Mouse (Mus musculus): ENCODE measurements around the gene Lhx1. TPM values are rescaled to one million over a fixed set of nuclear protein-coding genes. Genes with fewer than 3 reads are reported as not detected.
A peak's percentile ranks its signal among the peaks of the same experiment; 100 is the strongest.

Lhx1 gene
- polyA plus RNA-seq, 1 experiment from 2014 or later: 10.9 TPM

DNA sequence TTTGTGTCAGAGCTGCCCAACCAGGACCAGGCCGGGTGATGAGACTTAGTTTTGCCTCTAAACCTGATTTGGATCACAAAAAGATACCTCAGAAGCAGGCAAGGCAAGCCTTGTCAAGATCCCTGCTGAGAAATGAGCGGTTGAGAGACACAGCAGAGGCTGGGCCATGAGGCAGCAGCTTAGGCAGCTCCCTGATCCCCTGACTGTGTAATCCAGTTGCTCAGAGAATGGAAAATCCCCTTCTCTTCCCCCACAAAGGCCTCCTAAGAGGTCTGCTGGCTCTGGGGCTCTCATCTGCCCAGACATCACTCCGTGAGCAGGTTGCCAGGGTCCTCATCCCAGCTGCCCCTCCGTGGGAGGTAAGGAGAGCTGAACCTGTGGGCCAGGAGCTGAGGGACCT, 14.6 kb upstream of the Lhx1 start:
- no peak overlapping the region for H3K4me2 ChIP-seq (ENCODE audit: low read depth, low read length, severe bottlenecking)
- H3K36me3 ChIP-seq (ENCODE audit: control insufficient read depth, insufficient read depth, low read length): no peaks in the 10 kb centered on the region
- ATAC-seq (replicated peaks; ENCODE audit: low FRiP score) (no peak), DNase-seq (ENCODE audit: low spot score) (peak; percentile 40)
- no peak overlapping the region for H3K9ac ChIP-seq (ENCODE audit: low read length)
- no peak overlapping the region for H3K4me3 ChIP-seq (ENCODE audit: low read depth, low read length)
- no peak overlapping the region for H3K27ac ChIP-seq (ENCODE audit: low read depth, low read length)
- H3K9me3 ChIP-seq (ENCODE audit: control insufficient read depth, low read length): no peaks in the 10 kb centered on the region
- H3K4me1 ChIP-seq (replicated peaks; ENCODE audit: control insufficient read depth, insufficient read depth, low read length): 0 out of 2 replicates have a peak, but pooled peaks cover 2% of the 10 kb centered on the region
- WGBS: 2% methylated on average over 4 of the region's 4 CpGs
- H3K27me3 ChIP-seq (ENCODE audit: control insufficient read depth, insufficient read depth, low read length): peaks cover 10% of the 10 kb centered on the region

DNA sequence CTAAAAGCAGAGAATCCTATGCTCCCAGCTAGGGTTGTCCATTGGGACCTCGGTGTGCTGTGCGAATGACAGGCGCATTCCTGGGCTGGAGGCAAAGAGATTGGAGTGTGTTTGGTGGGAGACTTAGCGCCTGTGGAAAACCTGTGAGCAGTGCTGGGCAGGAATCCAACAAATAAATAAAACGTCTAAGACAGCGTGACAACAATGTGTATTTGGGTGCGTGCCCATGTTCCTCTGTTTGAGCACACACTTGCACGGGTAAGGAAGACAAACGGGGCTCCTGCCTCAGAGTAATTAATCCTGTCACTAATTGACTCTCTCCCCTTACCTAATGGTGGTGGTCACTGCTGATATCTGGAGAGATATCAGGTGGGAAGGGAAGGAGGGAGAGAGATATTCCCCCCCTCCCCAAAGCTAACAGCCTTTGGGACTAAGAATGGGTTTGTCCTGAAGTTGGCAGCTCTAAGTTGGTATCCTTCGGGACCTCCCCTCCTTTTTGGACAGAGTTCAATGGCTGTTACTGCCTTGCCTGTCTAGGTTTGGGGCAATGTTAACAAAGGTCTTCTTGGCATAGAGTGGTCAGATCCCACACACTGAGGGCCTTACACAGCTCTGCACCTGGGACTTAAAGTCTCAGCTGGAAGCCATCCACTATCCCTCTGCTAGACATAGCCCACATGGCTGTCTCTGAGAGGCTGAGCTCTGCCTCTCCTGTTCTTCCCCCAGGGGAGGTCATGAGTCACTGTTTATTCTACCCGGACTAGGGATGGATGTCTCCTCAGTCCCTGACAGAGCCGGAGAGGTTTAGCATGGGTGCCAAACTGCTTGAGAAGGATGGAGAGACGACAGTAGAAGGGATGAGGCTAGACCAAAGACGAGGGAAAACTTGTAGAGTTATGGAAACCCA, 4.7 kb upstream of the Lhx1 start:
- no peak overlapping the region for H3K4me3 ChIP-seq (ENCODE audit: low read depth, low read length)
- DNase-seq (ENCODE audit: low spot score): no peak
- no peaks in the 10 kb centered on the region for H3K9me3 ChIP-seq (ENCODE audit: control insufficient read depth, low read length)
- 12% methylated on average over 14 of the region's 14 CpGs for WGBS
- H3K4me1 ChIP-seq (replicated peaks; ENCODE audit: control insufficient read depth, insufficient read depth, low read length): peaks cover 10% of the 10 kb centered on the region; the same call in 1 of the 2 replicates
- H3K9ac ChIP-seq (ENCODE audit: low read length): no peak overlapping the region
- no peak overlapping the region for H3K27ac ChIP-seq (ENCODE audit: low read depth, low read length)
- H3K27me3 ChIP-seq (ENCODE audit: control insufficient read depth, insufficient read depth, low read length): peaks cover 85% of the 10 kb centered on the region
- no peak overlapping the region for H3K4me2 ChIP-seq (ENCODE audit: low read depth, low read length, severe bottlenecking)
- H3K36me3 ChIP-seq (ENCODE audit: control insufficient read depth, insufficient read depth, low read length): no peaks in the 10 kb centered on the region
- no peak for ATAC-seq (replicated peaks; ENCODE audit: low FRiP score)

DNA sequence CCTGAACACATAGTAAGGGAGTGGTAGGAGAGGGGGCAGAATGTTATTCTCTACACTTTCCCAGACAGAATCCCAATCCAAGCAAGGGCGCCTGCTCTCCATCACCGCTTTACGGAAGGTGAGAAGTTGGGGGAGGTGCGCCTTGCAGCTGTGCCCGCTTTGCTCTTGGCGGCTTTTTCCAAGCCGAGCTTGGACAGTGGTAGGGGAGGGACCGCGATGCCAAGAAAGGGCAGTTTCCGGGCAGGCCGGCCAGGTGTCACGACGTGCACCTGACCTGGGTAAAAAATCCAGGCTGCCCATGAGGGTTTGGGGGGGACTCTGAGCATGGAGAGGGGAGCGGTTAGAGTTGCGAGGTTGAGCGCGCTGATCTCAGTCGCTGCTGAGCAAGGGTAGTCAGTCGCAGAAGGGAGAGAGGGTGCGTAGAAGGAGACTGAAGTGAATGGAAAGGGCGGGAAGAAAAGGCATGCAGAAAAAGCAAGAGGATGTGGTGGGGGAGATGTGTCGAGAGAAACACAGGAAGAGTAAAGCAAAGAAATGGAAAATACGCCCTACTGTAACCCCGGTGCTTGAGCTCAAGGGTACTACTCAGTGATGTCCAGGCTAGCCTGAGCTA, 3.9 kb upstream of the Lhx1 start:
- Histone ChIP-seq H3K36me3 (ENCODE audit: control insufficient read depth, insufficient read depth, low read length) (no peaks in the 10 kb centered on the region), H3K9ac (ENCODE audit: low read length) (no peak overlapping the region), H3K9me3 (ENCODE audit: control insufficient read depth, low read length) (no peaks in the 10 kb centered on the region), H3K27me3 (ENCODE audit: control insufficient read depth, insufficient read depth, low read length) (peaks cover 90% of the 10 kb centered on the region), H3K4me2 (ENCODE audit: low read depth, low read length, severe bottlenecking) (peak overlapping the region; percentile 40; the same call in 1 of the 2 replicates), H3K27ac (ENCODE audit: low read depth, low read length) (no peak overlapping the region), H3K4me3 (ENCODE audit: low read depth, low read length) (no peak overlapping the region), H3K4me1 (replicated peaks; ENCODE audit: control insufficient read depth, insufficient read depth, low read length) (peaks cover 15% of the 10 kb centered on the region; the same call in 1 of the 2 replicates)
- ATAC-seq (replicated peaks; ENCODE audit: low FRiP score) (no peak), DNase-seq (ENCODE audit: low spot score) (no peak)
- WGBS: 0% methylated on average over 24 of the region's 24 CpGs

DNA sequence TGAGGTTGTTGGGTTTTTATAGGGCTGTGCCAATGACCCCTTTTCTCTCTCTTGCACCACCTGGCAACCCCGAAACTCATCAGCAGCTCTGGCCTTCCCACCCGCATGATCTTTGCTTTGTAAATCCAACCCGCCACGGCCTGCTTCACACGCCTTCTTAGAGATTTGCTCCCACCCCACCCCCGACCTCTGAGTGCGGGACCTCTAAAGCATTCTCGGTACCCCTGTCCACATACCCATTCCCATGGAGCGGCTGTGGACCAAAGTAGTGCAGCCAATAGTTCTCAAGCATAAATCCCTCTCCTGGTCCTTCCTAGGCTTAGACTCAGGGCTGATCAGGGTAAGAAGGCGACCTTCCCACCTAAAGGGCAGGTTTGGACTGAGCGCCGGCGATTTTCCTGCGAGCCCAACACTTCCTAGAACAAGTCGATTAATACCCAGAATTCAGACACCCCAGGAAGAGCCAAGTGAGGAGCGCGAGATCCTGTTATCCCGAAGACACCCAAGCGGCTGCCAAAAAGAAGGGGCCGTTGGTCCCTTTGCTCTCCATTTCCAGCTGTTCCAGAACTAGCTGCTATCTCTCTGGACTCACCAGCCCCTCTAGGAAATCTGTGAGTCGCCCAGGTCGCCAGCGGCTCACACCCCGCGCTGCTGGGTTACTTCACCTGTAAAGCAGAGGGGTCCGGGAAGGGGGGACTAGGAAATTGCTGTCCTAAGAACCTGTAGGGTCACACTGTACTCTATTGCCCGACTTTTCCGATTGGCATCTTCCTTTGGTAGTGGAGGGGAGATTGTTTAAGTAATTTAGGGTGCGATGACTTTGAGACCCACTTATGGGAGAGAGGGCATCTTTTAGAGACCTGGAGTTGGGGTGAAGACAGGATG, 1.9 kb upstream of the Lhx1 start:
- no peak overlapping the region for H3K9ac ChIP-seq (ENCODE audit: low read length)

DNA sequence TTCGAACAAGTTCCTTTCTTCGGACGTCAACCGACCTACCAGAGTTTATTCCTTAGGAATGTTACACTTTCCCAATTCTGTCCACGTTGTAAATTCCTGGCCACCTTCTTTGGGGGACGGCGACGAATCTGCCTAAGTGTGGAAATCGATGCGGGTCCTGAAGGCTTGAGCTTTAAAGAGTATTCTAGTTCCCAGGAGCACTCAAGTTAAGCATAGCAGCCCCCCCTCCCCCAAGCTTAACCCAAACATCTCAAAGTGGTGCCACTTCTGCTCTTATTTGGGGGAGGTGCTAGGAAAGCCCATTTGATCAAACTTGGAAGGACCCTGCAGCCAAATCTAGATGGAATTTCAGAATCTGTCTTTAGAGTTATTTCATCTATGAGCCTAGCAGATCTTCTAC, 1.1 kb upstream of the Lhx1 start:
- DNase-seq (ENCODE audit: low spot score): no peak
- under 1% methylated on average over 10 of the region's 10 CpGs for WGBS
- Histone ChIP-seq H3K4me1 (replicated peaks; ENCODE audit: control insufficient read depth, insufficient read depth, low read length) (peaks cover 19% of the 10 kb centered on the region; the same call in 1 of the 2 replicates), H3K27ac (ENCODE audit: low read depth, low read length) (no peak overlapping the region), H3K4me3 (ENCODE audit: low read depth, low read length) (peak overlapping the region; percentile 45), H3K36me3 (ENCODE audit: control insufficient read depth, insufficient read depth, low read length) (no peaks in the 10 kb centered on the region), H3K9ac (ENCODE audit: low read length) (no peak overlapping the region), H3K9me3 (ENCODE audit: control insufficient read depth, low read length) (no peaks in the 10 kb centered on the region; the same call in 1 of the 2 replicates), H3K27me3 (ENCODE audit: control insufficient read depth, insufficient read depth, low read length) (peaks cover 98% of the 10 kb centered on the region), H3K4me2 (ENCODE audit: low read depth, low read length, severe bottlenecking) (peak overlapping the region; percentile 93; the same call in 1 of the 2 replicates)
- ATAC-seq (replicated peaks; ENCODE audit: low FRiP score): no peak

More for the DNA sequence above, 1.9 kb upstream of the Lhx1 start:
- Histone ChIP-seq H3K27me3 (ENCODE audit: control insufficient read depth, insufficient read depth, low read length) (peaks cover 98% of the 10 kb centered on the region), H3K36me3 (ENCODE audit: control insufficient read depth, insufficient read depth, low read length) (no peaks in the 10 kb centered on the region), H3K4me2 (ENCODE audit: low read depth, low read length, severe bottlenecking) (peak overlapping the region; percentile 12; the same call in 1 of the 2 replicates), H3K9me3 (ENCODE audit: control insufficient read depth, low read length) (no peaks in the 10 kb centered on the region), H3K4me1 (replicated peaks; ENCODE audit: control insufficient read depth, insufficient read depth, low read length) (peaks cover 19% of the 10 kb centered on the region; the same call in 1 of the 2 replicates), H3K27ac (ENCODE audit: low read depth, low read length) (no peak overlapping the region), H3K4me3 (ENCODE audit: low read depth, low read length) (peak overlapping the region; percentile 45; the same call in 1 of the 2 replicates)
- no peak for DNase-seq (ENCODE audit: low spot score)
- under 1% methylated on average over 29 of the region's 29 CpGs for WGBS
- ATAC-seq (replicated peaks; ENCODE audit: low FRiP score): no peak

DNA sequence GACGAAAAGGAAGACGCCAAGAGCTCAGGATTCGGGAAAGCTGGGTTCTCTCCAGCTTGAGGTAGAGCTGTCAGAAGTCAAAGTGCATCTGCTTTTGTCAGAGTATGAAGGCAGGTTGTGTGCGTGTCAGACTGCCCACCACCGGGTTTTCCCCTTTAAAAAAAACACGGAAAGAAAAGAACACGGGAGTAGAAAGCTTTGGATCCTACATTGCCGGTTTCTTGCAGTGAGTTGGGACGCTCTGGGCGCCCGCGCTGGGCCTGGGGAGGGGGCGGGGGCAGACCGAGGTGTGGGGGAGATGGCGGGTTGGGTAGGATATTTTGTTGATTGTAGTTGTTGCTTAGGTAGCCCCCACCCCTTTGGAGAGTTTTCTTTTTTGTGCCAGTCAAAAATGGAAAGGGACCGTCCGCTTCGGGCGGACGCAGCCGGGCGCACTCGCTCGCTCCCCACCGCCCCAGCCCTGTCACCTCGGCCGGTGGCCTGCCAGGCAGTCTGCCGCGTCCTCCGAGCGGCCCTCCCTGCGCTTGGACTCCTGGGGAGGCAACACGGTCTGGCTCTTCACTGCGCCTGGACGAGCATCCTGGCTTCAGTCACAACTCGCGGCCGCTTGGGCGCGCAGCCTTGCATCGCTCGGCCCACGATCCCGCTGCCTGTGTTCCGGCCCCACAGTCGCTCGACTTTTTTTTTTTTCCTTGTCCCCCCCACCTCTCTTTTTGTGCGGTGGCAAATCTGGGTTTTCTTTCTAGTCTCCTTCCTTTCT, 644 bp downstream of the Lhx1 start:
- peak overlapping the region; percentile 49 for H3K9ac ChIP-seq (ENCODE audit: low read length)
- H3K27ac ChIP-seq (ENCODE audit: low read depth, low read length): no peak overlapping the region
- peak overlapping the region; percentile 45 for H3K4me3 ChIP-seq (ENCODE audit: low read depth, low read length)
- peaks cover 19% of the 10 kb centered on the region; the same call in 1 of the 2 replicates for H3K4me1 ChIP-seq (replicated peaks; ENCODE audit: control insufficient read depth, insufficient read depth, low read length)
- H3K4me2 ChIP-seq (ENCODE audit: low read depth, low read length, severe bottlenecking): peak overlapping the region; percentile 93
- no peaks in the 10 kb centered on the region for H3K36me3 ChIP-seq (ENCODE audit: control insufficient read depth, insufficient read depth, low read length)
- under 1% methylated on average over 46 of the region's 48 CpGs for WGBS
- ATAC-seq (replicated peaks; ENCODE audit: low FRiP score) (peak; percentile 36; the same call in 1 of the 2 replicates), DNase-seq (ENCODE audit: low spot score) (no peak)
- no peaks in the 10 kb centered on the region; the same call in 1 of the 2 replicates for H3K9me3 ChIP-seq (ENCODE audit: control insufficient read depth, low read length)
- H3K27me3 ChIP-seq (ENCODE audit: control insufficient read depth, insufficient read depth, low read length): peaks cover 99% of the 10 kb centered on the region

DNA sequence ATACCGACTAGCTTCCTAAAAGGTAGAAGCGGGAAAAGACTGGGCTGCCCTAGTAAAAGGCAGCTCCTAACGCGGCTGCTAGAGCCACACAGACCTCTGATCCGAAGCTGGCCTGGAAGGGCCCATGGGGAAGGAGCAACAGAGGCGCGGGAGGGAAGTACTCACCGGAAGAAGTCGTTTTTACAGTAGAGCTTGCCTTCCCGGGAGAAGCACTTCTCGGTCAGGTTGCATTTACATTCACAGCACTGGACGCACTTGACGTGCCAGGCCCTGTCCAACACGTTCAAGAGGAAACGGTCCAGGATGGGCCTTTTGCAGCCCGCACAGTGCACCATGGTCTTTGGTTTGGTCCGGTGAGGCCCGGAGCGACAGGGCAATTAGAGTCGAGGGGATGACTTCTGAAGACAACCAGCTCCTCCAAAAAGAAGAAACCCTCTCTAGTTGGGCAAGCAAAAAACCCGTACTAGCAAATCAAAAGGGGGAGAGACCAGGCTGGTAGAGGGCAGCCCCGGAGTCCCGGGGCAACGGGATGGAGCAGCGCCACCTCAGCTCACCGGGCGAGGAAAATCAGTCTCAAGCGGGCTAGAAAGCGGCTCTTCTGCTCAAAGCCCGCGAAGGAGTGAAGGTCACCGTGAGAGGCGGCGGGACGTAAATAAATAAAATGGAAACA, 1.4 kb downstream of the Lhx1 start:
- Histone ChIP-seq H3K36me3 (ENCODE audit: control insufficient read depth, insufficient read depth, low read length) (no peaks in the 10 kb centered on the region), H3K4me3 (ENCODE audit: low read depth, low read length) (peak overlapping the region; percentile 45), H3K4me2 (ENCODE audit: low read depth, low read length, severe bottlenecking) (peak overlapping the region; percentile 93; the same call in 1 of the 2 replicates), H3K27ac (ENCODE audit: low read depth, low read length) (no peak overlapping the region), H3K9ac (ENCODE audit: low read length) (peak overlapping the region; percentile 20; the same call in 1 of the 2 replicates), H3K27me3 (ENCODE audit: control insufficient read depth, insufficient read depth, low read length) (peaks cover 99% of the 10 kb centered on the region), H3K9me3 (ENCODE audit: control insufficient read depth, low read length) (no peaks in the 10 kb centered on the region; the same call in 1 of the 2 replicates), H3K4me1 (replicated peaks; ENCODE audit: control insufficient read depth, insufficient read depth, low read length) (peaks cover 16% of the 10 kb centered on the region; the same call in 1 of the 2 replicates)
- WGBS: under 1% methylated on average over 35 of the region's 35 CpGs
- ATAC-seq (replicated peaks; ENCODE audit: low FRiP score): no peak
- peak; percentile 61 for DNase-seq (ENCODE audit: low spot score)

Data from forebrain, embryonic 11.5 days (tissue).